Mouse (Mus musculus) neural tube, embryonic 10.5 days (tissue): ENCODE measurements around the gene Tyk2.

ENCODE experiments used
- DNase-seq: peaks from one replicate; pipeline ENCODE4 v3.0.0-alpha.2; 2017; ENCODE audit warnings: low spot score; ENCODE audit errors: extremely low spot score

Gene Tyk2

GRCm38 (mm10) chr9:21149654-21150419, 18.8 kb upstream of the Tyk2 start, which contains the start of gene Cdc37:
TSS of gene Cdc37 (minus strand) at chr9:21149982.
- peak; percentile 97 for DNase-seq

DNA sequence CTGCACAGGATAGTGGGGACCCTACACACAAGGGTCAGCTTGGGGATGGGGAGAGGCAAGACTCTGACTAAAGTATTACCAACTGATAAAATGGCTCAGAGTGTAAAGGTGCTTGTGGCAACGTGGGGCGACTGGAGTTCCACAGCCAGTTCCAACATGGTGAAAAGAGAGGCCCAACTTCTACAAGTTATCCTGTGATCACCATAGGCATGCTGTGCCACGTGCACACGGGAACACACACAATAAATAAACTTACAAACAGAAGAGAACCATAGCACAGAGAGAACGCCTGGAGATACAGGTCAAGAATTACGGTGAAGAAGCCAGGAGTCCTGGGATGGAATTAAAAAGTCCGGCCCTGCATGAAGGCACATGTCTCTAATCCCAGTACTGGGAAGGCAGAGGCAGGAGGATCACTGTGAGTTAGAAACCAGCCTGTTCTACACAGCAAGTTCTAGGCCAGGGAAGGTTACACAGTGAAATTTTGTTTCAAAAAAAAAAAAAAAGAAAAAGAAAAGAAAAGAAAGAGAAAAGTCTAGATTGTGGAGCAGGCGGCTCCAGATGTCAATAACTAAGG, 18.1 kb upstream of the Tyk2 start:
- DNase-seq = no peak

- no peak for DNase-seq
These were observed 17.4 kb upstream of the Tyk2 start for GRCm38 (mm10) chr9:21148427-21148826.

DNA sequence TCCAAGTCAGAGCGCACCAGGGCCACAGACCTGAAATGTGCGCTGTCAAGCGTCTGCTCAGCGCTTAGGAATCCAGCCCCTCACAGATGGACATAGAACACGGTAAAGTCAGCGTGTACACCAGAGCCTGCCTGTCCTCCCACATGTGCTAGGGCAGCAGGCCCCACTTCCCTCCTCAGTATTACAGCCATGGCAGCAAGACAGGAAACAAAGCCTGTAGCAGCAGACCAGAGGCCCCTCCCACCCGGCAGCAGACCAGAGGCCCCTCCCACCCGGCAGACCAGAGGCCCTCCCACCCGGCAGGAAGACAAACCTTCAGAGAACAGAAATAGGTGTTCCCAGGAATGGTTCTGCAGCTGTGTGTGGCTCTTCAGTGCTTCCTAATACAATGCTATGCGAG, 15.7 kb upstream of the Tyk2 start:
- DNase-seq = no peak

DNA sequence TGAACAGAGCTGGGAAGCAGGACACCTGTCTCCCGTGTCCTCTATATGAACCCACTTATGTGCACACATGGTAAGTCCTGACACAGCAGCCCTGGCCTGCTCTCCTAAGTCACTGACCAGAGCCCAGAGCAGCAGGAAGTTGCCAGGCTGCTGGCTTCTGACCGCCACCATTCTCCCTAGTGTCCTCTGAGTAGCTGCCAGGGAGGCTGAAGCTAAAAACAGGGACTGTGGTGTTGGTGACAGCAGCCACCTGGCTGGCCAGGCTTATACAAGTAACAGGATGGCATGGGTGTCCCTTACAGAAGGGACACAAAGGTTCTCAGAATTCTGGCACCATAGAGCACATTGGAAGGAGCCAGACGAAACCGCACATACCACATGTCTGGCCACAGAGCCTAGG, 14.4 kb upstream of the Tyk2 start:
- no peak for DNase-seq

- DNase-seq = no peak
These were observed 13.3 kb upstream of the Tyk2 start for GRCm38 (mm10) chr9:21144361-21144760.

- no peak for DNase-seq
These were observed 10.9 kb upstream of the Tyk2 start for GRCm38 (mm10) chr9:21141922-21142321.

GRCm38 (mm10) chr9:21138386-21138785, 7.3 kb upstream of the Tyk2 start:
- no peak for DNase-seq

DNA sequence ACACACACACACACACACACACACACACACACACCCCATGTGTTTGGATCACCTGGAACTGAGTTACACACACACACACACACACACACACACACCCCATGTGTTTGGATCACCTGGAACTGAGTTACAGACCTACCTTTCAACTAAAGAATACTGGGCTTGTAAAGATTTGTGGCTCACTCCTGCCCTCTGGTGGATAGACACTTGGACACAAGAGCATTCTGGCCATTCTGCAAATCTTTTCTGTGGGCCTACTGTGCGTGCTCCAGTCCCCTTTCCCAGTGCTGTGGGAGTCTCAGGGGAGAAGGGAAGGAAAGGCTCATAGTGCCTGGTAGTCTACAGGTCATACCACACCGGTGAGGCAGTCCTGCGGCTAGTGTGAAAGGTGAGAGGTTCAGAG, 6.2 kb upstream of the Tyk2 start:
- peak; percentile 49 for DNase-seq

- DNase-seq = no peak
These were observed 5.4 kb upstream of the Tyk2 start for GRCm38 (mm10) chr9:21136401-21136800.

DNA sequence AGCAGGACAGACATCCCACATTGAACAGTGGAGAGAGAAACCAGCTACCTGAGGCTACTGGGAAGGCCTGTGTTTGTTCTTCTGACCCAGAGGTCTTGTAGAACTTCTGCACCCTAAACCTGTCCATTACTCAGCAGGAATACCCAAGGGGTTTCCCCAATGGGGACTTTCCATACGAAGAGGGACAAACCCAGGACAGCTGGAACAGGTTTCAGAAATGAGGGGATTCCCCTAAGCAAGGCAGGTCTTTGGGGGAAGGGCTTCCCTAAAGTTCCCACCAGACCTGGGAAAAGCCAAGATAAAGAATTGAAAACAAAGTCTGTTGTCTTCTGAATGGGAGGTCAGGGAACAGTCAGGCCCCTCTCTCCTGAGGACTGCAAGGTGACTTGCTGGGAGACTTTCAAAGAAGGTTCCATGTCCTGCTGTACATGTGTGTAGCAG, 4.9 kb upstream of the Tyk2 start:
- DNase-seq = no peak

- no peak for DNase-seq
These were observed 4.4 kb upstream of the Tyk2 start for GRCm38 (mm10) chr9:21135329-21135890.

- DNase-seq = no peak
These were observed 3.7 kb upstream of the Tyk2 start for GRCm38 (mm10) chr9:21134595-21135328.

DNA sequence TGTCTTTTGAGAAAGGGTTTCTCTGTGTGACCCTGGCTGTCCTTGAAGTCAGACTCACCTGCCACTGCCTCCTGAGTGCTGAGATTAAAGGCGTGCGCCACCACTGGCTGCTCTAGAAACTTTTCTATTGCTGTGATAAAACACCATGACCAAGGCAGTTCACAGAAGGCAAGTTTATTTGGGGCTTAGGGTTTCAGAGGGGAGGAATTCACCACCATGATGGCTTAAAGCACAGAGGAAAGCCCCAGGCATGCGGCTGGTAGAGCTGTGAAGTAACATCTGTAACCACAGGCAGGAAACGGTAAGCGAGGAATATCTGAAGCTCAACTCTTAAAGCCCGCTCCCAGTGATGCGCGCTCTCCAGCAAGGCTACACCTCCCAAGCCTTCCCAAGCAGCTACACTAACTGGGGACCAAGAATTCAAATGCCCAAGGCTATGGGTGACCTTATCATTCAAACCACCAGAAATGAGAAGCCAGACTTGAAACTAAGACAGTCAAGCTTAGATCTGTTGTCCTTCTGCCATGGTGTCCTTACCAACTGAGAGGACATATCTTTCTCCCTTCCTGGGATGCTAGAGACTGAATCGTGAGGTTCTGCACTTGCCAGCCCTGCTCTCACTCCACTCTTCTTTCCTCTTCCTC, 2.1 kb upstream of the Tyk2 start:
- DNase-seq = no peak

DNA sequence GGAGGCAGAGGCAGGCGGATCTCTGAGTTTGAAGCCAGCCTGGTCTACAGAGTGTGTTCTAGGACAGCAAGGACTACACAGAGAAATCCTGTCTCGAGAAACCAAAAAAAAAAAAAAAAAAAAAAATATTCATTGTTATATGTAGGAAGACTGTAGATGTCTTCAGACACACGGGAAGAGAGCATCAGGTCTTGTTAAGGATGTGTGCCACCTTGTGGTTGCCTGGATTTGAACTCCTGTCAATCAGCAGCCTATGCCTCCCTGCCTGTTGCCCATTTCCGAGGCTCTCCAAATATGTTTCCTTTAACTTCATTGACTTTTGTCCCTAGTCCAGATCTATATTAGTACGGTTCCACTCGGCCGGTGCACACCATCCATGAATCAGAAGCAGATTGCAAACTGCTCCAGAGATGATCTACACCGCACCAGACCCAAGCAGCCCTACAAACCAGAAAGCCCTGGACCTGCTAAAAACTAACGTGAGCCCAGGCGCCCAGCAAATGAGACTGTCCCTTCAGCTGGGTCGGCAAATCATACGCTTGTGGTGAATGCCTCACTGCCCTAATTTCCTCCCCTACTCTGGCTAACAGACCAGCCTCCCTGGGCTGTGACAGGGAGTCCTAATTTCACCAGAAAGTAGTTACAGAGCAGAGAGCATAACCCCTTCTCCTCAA, 1.2 kb upstream of the Tyk2 start:
- DNase-seq = no peak

DNA sequence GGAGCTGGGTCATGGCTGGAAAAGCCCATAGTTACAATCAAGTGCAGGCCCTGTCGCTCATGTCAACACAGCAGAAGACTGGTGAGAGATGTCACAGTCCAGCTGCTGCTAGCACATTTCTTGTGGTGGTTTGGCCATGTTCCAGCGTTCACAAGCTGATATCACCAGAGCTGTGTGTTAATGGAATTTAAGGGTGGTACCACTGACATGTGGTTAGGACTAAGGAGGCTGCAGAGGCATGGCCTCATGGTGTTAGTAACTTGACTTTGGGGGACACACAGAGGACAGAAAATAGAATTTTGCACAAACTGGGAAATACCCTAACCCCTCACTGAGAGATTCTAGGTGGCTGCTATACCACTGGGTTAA, 4.8 kb downstream of the Tyk2 start:
- no peak for DNase-seq

DNA sequence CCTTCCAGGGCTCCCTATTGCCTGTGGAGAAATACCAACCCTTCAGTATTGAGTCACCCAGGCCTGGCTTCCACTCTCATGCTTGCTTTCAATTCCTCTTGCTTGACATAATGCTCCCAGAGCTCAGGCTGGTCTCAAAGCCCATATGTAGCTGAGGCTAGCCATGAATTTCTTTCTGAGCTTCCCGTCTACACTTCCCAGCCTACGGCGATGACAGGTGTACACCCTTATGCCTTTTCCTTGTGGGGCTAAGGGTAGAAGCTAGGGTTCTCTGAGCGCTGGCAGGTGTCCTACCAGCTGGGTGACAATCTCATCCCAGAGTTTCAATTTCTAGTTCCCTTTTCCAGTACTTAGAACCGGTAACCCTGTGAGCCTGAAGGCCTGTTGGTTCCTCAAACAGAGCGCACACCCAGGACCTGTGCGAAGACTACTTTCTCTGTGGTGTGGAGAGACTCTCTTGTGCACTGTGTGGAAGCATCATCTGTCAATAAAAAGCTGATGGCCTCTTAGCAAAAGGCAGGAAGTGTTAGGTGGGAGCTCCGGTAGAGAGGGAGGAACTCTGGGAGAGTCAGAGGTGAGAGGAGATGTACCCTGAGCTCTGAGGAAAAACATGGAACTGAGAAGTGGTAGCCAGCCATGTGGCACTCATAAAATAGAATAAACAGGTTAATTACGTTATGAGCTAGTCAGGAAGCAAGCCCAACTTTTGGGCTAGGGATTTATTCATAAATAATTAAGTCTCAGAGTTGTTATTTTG, 5.4 kb downstream of the Tyk2 start:
- no peak for DNase-seq

DNA sequence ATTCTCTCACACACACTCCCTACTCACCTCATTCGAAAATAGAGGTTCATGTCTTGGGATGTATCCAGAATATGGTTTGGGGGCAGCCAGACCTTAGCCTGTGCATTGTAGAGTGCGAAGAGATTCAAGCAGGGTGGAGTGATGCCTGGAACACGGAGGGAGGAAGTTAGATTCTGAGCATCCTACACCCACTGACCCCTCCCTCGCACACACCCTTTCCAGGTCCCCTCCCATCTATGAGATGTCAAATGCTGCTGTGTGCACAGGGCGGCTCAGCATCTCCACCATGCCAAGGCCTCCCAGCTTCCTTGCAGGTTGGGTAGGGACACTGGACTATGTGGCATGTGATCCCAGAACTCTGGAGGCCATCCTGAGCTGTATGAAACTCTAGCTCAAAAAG, 6.2 kb downstream of the Tyk2 start:
- no peak for DNase-seq

DNA sequence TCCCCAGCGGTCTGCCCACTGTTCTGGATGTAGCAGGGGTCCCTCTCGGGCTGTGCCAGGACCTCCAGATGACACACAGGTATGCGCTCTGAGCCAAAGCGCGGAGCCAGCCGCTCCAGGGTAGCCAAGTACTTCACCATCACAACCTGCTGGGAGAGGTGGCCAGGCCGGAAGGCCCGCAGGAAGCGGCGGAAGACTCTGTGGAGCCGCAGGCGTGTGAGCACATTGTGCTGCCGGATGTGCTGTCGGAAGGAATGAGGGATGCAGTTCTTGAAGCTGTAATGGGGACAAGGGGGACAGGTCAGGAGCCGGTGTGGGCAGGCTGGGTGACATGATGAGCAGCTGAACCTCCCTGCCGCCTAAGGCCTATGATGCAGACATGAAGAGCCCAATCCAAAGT, 9.6 kb downstream of the Tyk2 start:
- DNase-seq = no peak

DNA sequence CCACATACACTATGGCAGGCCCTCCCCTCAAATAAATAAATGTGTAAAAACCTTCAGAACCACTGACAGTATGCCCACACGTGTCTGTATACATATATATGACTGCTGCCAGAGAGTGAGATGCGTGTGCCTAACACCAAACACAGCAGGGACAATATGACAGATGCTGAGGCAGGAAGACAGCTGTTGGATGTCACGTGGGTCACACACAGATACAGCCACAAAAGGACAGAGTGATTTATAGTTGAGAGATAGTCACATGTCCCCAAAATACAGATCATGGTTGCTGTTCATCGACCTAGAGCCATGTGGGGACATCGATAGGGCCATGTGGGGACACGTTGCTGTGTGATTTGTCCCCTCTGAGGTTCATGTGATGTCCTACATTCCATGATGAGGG, 14.0 kb downstream of the Tyk2 start:
- no peak for DNase-seq
